Mouse (Mus musculus) frontal cortex, postnatal 36 days (tissue): ENCODE data around the gene Pick1.
A peak's percentile ranks its signal among the peaks of the same experiment; 100 is the strongest.

ENCODE experiments used
- DNase-seq, 2 experiments: peaks; one replicate each; pipeline ENCODE4 v3.0.0; 2022; ENCODE audit warnings: low spot score in 2 of 2

The Pick1 gene

DNA sequence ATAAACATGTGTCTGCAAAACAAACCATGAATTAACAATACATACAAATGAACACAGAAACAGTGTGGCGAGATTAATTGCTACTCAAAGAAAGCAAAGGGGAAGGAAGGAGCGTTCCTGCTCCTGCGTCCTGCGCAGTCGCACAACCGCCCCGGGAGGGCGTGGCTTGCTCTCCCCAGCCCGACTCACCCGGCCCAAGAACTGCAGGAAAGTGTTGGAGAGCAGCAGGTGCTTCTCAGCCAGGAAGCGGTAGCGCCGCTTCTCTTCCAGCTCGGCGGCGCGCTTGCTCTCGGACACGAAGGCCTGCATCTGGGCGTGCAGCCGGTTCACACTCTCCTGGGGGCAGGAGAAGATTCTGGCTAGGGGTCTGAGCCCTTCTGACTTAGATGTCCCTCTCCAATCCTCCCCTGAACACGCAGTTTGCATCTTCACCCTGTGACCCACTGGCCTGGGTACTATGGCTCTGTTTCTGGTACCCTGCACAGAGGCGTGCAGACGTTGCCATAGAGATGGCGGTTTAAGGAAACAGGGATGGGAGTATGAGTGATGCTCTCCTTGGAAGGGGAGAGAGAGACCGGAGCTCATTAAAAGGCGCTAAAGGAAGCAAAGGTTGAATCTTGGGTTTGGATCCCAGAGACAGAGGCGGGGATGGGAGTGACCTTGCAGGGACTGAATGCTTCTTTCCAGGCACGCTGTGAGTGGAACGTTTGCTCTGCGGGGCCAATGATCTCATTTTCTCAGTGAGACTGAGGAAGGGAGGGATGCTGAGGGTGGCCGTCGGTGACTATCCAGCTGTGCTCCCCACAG lies 41.5 kb downstream of the Pick1 start:
- peak; percentile 42 to 44 for DNase-seq

DNA sequence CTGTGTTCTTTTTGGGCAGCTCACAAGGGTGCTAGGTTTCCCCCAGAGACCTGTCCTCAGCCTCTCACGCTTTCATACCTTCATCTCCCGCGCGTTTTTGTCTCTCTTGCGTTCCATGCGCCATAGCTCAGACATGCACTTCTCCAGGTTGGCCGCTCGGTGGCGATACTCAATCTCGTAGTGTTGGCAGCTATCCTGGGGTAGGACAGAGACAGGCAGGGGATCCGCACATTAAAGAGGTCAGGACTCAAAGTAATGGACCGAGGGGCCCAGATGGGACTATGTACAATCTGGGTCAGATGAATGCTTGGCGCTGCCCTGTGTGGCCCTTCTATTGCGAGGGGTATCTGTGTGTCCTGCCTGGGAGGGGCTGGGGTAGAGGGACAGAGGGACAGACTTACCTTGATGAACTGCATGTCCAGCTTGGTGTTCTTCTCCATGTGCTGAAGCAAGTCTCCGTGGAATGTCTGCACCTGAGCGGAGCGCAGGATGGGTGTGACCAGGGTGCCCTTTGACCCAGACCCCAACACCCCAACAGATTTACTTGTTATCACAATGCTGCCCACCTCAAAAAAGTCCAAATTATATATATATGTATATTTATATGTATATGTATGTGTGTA lies 42.3 kb downstream of the Pick1 start:
- DNase-seq: peak in 1 of 2 experiments; percentile 17

DNA sequence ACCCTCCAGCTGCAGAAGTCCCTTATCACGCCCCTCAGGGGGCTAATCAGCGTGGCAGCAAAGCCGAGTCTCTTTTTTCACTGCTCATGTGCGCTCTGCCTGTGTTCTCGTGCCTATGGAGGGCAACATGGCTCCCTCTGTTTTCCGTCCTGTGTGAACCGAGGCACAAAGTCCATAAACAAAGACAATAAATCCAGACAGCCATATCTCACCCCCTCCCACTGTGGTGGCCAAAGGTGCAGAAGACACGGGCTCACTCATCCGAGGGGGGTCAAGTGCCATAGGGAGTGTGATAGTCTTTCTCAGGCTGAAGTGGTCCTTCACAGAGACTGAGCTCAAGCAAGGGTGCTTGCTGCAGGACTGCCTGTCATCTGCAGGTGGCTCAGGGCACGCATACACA lies 44.0 kb downstream of the Pick1 start:
- DNase-seq: no peak

DNA sequence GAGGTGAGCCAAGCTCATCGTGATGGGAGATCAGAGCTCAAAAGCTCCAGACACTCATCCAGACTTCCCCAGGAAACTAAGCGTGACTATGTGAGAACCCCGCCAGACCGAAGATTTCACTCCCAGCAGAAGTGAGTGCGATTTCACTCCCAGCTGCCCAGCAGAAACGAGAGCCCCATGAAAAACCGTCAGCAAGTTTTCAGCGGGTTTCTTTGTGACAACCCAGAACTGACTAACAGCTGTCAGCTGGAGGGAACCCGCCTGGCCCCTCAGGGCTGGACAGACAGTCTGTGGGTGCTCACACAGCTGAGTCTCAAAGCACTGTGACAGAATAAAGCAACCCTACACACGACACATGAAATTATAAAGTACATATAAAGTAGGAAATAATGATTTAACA lies 48.8 kb downstream of the Pick1 start:
- no peak for DNase-seq

DNA sequence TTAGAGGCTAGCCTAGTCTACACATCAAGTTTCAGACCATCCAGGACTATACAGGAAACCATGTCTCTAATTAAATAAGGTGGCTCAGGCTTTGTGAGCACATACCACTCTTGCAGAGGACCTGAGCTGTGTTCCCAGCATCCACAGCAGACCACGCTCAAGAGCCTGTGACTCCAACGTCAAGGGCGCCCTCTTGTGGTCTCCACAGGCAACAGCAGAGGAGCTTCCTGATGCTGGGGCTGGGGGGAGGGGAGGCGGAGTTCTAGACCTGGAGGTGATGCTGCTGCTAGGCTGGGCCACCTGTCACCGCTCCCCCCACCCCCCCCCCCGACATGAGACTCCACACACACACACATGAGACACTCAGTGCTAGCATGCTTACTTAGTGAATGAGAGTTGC lies 51.2 kb downstream of the Pick1 start:
- no peak for DNase-seq

DNA sequence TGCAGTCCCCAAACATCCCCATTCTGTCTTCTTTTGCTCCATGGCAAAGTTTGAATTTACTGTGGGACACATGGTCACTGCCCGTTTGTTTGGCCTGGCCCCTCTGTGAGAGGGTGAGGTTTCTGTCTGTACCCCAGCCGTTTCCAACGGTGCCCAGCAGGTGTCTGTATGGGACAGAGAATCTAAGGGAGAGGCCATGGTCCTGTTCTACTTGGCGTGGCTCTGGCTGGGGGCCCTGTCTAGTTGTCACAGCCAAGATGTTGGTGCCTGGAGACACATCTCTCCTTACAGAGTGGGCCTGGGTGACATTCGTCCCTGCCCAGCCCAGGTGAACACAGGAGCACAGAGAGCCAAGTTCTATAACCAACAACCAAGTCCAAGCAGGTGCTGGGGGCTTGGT lies 51.9 kb downstream of the Pick1 start:
- no peak for DNase-seq

DNA sequence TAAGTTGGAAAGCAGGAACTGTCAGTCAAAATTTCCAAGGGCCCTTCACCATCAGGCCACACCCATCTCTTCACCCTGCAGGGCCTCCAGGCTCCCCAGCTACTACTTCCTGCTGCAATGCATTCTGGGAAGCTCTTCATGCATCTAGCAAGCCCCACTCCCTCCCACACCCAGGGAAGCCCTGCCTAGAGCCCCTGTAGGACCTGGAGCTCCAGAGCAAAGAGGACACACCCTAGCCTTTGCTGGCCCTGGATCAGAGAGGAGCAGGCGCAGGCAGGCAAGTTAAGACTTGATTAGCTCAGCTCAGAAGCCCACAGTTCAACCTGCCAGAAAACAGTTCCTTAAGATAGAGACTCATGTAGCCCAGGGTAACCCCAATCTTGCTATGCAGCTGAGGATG lies 52.4 kb downstream of the Pick1 start:
- no peak for DNase-seq

DNA sequence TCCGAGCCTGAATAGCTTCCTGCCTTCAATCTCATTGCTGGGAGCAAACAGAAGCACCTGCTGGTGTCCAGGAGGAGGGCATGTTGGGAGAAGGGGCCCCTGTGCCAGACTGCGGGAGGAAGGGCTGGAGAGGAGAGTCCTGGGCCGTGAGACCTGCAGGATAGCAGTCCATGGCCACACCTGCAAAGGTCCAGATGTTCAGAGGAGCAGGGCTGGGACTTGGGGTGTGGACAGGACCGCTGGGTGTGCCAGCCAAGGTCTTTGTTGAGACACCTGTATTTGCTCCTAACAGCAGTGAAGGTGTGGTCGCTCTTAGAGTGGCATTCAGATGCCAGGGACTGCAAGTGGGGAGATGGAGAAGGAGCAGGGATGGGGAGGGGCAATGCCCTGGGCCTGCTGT lies 53.5 kb downstream of the Pick1 start:
- DNase-seq: no peak

DNA sequence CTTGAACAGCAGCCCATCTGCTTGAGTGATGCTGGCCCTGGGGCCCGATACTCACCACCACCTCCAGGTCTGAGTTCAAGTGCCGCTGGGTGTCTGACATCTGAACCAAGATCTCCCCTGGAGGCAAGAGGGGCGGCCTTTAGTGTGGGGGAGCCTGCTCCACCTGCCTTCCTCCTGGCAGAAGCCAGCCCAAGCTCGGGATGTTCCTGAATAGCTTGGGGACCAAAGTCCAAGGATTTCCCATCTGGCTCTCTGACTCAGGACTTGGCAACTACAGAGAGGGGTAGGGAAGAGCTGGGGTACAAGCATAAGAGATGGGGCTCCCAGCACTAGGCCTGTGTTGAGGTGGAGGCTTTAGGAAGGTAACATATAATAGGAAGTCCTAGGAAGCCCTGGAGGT lies 54.4 kb downstream of the Pick1 start:
- DNase-seq: no peak

DNA sequence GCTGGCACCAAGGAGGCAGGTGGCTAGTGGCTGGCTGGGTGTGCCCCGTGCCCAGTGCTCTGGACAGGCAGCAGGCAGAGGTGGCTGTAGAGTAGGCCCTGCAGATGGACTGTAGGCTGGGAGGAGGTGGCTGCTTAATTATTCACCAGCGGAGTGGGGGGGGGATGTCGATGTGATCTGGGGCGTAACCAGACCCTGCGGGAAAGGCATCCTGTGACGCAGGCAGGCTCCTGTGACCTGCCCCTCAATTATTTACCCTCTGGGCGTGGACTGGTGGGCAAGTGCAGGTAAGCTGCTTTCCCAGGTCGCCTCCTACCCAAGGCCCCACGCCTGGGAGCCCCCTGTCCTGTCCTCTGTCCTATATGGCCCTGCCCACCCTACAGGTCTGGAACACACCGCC lies 56.4 kb downstream of the Pick1 start, which contains the start of gene Baiap2l2:
TSS of gene Baiap2l2 (minus strand) at position 139 of the 400 bp plus-strand sequence.
- DNase-seq: no peak

DNA sequence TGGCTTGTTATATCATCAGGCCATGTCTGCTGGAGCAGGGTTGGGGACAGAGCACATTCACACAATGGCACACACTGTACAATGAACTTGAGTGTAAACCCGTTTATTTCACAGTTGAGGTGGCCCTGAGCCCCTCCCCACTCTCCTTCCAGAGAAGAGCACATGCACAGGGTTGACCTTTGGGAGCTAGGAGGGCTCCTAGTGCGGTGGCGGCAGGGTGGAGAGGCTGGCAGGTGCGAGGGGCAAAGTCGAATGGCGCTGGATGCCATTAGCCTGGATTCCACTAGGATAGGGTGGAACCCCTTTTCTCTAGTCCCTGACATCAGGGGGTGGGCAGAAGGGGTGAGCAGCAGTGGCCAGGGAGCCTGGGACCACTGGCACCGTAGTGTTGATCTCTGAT lies 57.2 kb downstream of the Pick1 start:
- DNase-seq: no peak

DNA sequence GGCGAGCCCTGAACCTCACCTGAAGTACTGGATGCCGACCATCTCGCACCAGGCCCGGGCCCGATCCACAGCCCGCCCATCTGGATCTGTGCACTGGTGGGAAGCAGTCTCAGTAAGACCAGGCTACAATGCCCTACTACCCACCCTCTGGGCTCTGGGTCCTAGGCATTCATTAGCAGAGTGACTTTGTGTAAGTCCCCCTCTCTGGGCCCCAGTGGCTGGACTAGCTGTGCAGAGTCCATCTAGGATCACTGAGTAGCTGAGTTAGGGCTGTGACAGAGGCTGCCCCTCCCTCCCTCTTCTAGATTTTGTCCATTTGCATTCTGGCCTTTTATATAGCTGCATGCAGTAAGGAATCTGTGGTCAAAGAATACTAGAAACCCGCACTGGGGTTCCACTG lies 58.1 kb downstream of the Pick1 start:
- no peak for DNase-seq

DNA sequence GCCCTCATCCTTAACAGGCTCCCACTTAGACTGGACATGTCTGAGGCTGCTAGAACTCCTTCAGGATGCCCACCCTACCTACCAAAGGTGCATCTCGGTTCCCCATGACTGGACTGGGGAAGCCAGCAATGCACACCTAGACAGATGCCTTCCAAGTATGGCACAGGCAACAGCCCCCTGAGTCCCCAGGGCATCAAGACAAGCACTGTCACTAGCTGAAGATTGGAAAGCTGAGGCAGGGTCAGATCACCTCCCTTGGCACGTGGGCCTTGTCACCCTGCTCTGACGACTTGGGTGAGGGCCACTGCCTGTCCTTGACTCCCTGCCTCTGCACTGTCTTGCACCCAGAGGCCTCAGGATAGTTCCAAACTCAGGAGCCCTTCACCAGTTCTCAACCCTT lies 59.4 kb downstream of the Pick1 start:
- no peak for DNase-seq

DNA sequence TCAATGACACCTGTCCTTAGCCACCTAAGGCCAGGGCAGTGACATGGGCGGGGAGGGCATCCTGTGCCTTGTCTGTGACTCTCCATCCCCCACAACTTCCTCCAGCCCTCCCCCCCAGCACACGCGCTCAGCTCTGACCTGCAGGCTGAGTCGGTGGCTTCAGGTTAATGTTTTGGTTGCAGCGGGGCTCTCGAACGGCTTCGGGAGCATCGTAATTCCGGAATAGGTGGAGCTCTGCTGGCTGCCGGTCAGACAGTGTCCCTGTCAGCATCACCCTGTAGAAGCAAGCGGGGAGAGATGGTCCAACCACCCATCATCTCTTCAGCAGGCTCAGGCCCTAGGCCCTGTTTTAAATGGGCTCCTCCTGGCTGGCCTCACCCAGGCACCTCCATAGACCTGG lies 60.5 kb downstream of the Pick1 start:
- DNase-seq: no peak

DNA sequence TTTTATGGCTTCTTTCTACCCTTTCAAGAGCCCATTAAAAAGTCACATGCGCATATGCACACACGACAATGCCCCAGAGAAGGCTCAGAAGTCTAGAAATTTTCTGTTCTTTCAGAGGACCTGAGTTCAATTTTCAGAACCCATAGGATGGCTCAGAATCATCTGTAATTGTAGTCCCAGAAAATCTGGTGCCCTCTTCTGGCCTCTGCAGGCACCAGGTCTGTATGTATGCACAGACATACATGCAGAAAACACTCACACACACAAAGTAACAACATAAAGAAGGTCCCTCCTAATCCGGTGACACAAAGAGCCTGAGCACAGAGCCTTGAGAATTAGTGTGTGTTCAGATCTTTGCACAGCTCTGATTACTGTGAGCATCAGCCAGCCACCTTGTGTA lies 61.4 kb downstream of the Pick1 start:
- DNase-seq: no peak

DNA sequence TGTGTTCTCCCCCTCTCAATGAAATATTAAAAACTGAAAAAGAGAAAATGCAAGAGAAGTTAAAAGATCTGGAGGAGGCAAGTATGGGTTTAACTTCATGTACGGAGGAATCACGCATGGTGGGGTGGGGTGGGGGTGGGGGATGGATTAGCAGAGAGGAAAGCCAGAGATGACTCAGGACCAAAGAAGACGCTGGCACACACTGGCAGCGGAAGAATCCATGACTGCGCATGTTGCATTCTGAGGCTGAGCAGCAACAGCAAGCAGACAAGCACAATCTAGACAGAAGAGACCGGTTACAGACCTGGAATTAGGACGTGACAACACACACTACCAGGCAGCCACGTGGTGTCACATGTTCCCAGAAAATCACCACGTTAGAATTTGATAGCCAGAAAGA lies 63.8 kb downstream of the Pick1 start:
- peak; percentile 4 to 8 for DNase-seq

DNA sequence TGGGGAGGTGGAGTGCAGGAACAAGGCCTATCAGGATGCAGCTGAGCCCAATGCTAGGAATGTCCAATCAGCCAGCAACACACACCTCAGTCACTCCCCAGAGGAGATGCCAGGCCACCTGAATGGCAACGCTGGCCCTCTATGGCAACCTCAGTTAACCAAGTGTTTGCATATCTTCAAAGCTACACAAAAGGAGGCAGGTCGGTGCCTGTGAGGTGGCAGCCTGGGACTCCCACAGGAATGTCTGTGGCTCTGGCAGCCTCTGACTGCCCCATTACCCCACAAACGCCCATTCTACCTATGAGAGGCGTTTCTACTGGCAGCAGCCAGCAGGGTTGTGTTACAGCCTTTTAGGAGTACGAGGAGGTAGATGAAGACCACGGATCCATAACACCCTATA lies 69.6 kb downstream of the Pick1 start:
- no peak for DNase-seq
